Mouse (Mus musculus) heart, adult 2 months (tissue): ENCODE measurements at regions not wholly inside any gene's neighbourhood (a gene's known extent, or its start where the extent isn't known, plus 50 kb on each side); places are given as distances from the start of the nearest gene placed in this dataset.

Experiments used
- CTCF ChIP-seq: fragments of 200-600 bp; IDR thresholded peaks from 2 replicates; pipeline ENCODE4 v1.8.1; 2022; ENCODE audit warnings: antibody characterized with exemption, mild to moderate bottlenecking, moderate library complexity
- POLR2A ChIP-seq: fragments of 200-500 bp; IDR thresholded peaks from 2 replicates; pipeline ENCODE4 v1.6.1; 2011; ENCODE audit warnings: mild to moderate bottlenecking, low read depth, low read length, control low read depth; ENCODE audit not compliant: insufficient read depth

DNA sequence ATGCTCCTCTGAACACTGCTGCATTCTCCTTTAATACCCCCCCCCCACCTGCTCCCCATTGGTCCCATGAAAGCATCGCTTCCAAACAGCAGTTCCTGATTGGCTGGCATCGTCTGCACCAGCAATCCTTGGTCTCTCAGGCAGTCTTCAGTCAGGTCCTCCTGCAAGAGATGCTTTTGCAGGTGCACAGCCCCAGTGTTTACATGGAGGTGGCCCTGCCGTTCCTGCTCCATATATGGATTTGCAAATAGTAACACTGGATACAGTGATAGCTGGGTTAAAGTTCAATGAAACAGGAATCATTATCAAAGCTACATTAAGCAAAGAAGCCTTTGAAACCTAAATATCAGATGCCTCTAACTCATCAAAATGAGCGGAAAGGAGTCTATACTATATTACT is 170.1 kb upstream of the Fat1 start:
- TF ChIP-seq CTCF (no peak), POLR2A (no peak)
